Mouse (Mus musculus): ENCODE data around the gene Hrnr. TPM values are rescaled to one million over a fixed set of nuclear protein-coding genes. Genes with fewer than 3 reads are reported as not detected.

The Hrnr gene
- total RNA-seq (2015) (not detected in 2 replicates), total RNA-seq (2017) (not detected in 2 replicates)

- no peak for ATAC-seq (replicated peaks; ENCODE audit: poor library complexity)
Measured at GRCm38 (mm10) chr3:93319449-93319848, at the start of gene Hrnr. TSS of gene Hrnr (plus strand) at chr3:93319749.

DNA sequence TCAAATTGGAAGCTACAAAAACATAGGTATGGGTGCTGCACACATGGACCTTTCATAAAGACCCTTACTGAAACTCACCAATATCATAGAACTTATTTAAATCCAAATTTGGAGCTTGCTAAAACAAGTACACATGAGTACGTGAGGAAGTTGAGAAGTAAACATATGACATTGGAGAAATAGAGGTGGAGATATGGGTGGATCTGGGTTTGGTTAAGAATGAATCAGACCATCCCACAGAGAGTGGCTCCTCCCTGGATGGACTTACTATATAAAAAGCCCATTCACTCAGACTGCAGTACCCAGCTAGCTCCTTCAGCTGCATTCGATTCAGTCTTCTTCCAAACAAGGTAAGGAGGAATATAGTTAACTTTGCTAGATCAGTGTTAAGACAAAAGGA lies 46.3 kb upstream of the Hrnr start, which contains the start of gene Flg:
Gene Flg (plus strand): TSS at position 301 of the 400 bp plus-strand sequence.
- no peak for ATAC-seq (replicated peaks; ENCODE audit: poor library complexity)

- ATAC-seq (replicated peaks; ENCODE audit: poor library complexity) = no peak
Measured at GRCm38 (mm10) chr3:93297542-93297941, 22.0 kb upstream of the Hrnr start.

DNA sequence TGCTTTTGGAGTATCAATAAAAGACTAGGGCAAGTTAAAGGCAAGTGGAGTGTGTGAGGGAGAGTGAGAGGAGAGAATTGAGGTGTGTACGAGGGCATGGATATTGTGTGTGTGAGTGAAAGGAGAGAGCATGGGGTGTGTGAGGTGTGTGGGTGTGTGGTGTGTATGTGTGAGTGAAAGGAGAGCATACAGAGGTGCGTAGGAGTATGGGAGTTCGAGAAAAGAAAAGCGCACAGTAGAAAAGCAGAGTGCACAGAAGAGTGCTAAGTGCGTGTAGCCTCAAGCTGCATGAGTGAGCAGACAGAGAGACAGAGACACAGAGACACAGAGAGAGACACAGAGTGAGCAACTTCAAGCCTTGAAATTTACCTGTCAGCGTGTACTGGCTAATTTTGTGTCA lies 19.7 kb upstream of the Hrnr start:
- no peak for ATAC-seq (replicated peaks; ENCODE audit: poor library complexity)

- no peak for ATAC-seq (replicated peaks; ENCODE audit: poor library complexity)
Measured at GRCm38 (mm10) chr3:93301896-93302295, 17.7 kb upstream of the Hrnr start.

DNA sequence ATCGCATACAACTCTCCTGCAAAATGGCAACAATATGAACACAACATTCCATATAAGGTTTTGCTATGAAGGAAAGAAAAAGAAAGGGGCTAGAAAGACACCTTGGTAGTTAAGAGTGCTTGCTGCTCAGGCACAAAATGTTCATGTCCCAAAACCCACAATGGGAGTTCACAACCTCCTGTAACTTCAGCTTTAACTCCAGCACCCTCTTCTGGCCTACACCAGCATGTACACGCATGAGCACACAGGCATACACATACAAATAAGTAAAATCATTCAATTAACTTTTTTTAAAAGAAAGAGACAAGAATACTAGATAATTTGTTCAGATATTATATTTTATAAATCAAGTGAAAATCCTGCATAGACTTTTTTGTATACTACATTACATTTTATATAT lies 13.4 kb upstream of the Hrnr start:
- no peak for ATAC-seq (replicated peaks; ENCODE audit: poor library complexity)

GRCm38 (mm10) chr3:93311371-93311770 lies 8.2 kb upstream of the Hrnr start:
- no peak for ATAC-seq (replicated peaks; ENCODE audit: poor library complexity)

DNA sequence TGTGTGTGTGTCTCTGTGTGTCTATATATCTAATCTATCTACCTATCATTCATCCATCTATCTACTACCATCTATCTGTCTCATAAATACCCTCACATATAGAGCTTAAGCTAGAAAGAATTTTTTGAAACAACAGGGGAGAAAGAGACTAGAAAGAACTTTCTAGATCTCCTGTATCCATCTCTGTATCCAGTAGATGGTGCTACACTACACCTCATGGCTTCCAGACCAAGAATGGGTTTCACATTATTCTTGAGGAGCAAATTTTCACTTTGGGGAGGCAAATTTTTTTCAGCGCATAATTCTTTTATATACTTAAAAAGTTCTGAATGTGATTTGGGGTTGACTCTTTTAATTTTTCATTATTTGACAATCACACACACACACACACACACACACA lies 5.2 kb upstream of the Hrnr start:
- no peak for ATAC-seq (replicated peaks; ENCODE audit: poor library complexity)

GRCm38 (mm10) chr3:93337749-93338148 lies 18.2 kb downstream of the Hrnr start:
- no peak for ATAC-seq (replicated peaks; ENCODE audit: poor library complexity)

GRCm38 (mm10) chr3:93340021-93340420 lies 20.5 kb downstream of the Hrnr start:
- ATAC-seq (replicated peaks; ENCODE audit: poor library complexity) = no peak

DNA sequence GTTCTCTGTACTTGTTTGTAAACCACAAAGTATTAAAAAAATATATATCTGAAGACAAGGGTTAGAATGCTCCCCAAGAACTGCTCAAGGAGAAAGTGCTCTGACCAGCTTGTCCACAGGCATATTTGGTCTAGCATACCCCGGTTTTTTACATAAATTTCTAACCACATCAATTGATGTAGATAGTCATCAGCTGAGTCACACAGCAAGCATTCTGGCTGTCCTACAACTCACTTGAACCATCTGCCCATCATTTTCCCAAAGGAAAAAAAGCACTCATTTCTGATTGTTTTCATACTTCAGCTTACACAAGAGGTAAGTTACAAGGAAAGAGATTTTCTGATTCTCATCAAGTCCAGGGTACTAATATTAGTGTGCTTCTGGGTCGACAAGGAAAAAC lies 27.3 kb downstream of the Hrnr start:
- ATAC-seq (replicated peaks; ENCODE audit: poor library complexity) = no peak

GRCm38 (mm10) chr3:93360045-93360444 lies 40.5 kb downstream of the Hrnr start:
- peak; percentile 80 for ATAC-seq (replicated peaks; ENCODE audit: poor library complexity)

- ATAC-seq (replicated peaks; ENCODE audit: poor library complexity) = peak; percentile 91
Measured at GRCm38 (mm10) chr3:93361933-93362574, 42.5 kb downstream of the Hrnr start.

DNA sequence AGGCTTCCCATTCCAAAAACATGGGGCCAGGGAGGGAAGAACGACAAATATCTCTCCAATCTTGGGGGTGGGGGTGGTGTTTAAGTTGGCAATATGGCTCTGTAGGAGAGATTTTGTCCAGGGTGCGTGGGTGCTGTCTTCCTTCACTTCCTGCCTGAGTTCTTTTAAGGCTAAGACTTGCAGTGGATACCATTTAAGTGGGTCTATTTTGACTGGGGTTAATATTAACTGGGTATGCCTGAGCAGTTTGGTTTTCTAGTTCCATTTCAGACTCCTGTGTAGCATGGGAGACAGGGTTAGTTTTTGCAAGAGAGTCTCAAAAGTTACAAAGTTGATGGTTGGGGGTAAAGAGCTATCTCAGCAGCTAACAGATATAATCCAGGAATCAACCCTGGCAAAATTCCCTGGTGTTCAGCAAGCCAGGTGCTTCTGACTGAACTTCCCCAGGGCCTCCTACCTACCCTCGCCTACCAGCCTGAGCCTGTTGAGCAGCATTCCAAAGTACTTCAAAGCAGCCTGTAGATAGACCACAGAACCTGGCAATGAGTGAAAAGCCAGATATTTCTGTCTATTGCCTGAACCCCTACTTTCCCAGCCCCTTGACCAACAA lies 47.5 kb downstream of the Hrnr start:
- no peak for ATAC-seq (replicated peaks; ENCODE audit: poor library complexity)

DNA sequence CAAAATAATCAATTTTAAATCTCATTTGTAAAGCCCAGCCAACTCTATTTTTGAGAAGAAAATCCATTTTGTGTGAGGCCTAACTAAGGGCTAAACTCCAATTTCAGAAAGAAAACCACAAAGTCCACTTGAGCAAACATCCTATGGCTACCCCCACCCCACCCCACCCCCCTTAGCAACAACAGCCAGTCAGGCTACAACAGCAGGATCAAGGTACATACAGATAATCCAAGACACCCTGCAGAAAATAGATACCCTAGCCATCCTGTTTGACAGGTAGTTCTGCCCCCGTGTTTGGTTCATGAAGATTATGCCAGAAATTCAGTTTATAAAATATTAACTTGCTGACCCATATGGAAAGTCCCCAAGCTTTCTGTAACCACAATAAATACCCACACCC lies 48.6 kb downstream of the Hrnr start:
- ATAC-seq (replicated peaks; ENCODE audit: poor library complexity) = no peak

DNA sequence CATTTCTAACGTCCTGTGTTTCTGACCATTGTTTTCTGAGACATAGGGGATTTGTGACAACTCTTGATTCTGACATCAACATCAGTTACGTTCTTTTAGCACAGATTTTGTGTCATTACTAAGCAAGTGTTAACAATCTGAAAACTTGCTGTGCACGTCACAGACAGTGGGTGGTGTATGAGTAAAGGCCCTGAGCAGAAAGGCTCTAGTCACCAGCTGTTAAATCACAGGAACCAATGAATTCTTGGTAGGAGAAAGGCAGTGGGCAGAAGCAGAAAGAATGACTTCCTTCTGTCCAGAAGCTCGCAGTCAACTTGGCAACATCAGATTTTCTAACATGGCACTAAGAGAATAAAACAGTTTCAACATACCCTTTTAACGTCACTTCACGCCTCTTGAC lies 53.9 kb downstream of the Hrnr start:
- no peak for ATAC-seq (replicated peaks; ENCODE audit: poor library complexity)

- peak; percentile 55 for ATAC-seq (replicated peaks; ENCODE audit: poor library complexity)
Measured at GRCm38 (mm10) chr3:93375196-93375595, 55.6 kb downstream of the Hrnr start.

- ATAC-seq (replicated peaks; ENCODE audit: poor library complexity) = peak; percentile 39
Measured at GRCm38 (mm10) chr3:93375601-93376000, 56.1 kb downstream of the Hrnr start.

DNA sequence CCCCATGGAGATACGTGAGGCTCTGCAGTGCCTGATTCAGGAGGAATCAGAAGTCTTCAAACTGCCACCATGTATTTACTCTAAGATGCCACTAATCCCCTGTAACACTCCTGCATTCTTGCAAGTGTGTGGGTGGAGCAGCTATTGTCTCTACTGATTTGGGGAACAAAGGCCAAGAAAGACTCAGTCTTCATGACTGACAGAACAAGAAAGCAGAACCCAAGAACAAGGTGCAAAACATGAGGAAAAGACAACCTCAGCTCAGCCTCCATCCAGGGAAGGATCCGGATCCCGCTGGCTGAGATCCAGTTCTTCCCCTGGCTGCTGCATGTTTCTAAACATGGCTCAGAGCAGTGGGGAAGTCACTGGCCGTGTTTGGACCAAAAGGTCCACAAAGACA lies 58.6 kb downstream of the Hrnr start:
- ATAC-seq (replicated peaks; ENCODE audit: poor library complexity) = no peak
